Mouse (Mus musculus): Measurements from ENCODE around the gene Zfp511.

Gene Zfp511

GRCm38 (mm10) chr7:140036281-140037170, at the start of gene Zfp511, which contains the start of gene Tubgcp2:
TSS of gene Zfp511 (plus strand) at chr7:140036391.
TSS of gene Tubgcp2 (minus strand) at chr7:140036669.
- peak; percentile 97 for DNase-seq (ENCODE audit: extremely low read depth, insufficient read length, low spot score)

- no peak for DNase-seq (ENCODE audit: extremely low read depth, insufficient read length, low spot score)
Observed at GRCm38 (mm10) chr7:139988272-139988671, 47.9 kb upstream of the Zfp511 start.

- DNase-seq (ENCODE audit: extremely low read depth, insufficient read length, low spot score), result no peak
Observed at GRCm38 (mm10) chr7:139990864-139991394, 45.3 kb upstream of the Zfp511 start.

- peak; percentile 63 for DNase-seq (ENCODE audit: extremely low read depth, insufficient read length, low spot score)
Observed at GRCm38 (mm10) chr7:139992406-139992805, 43.8 kb upstream of the Zfp511 start, which contains the start of gene Adam8. TSS of gene Adam8 (minus strand) at chr7:139992562.

- no peak for DNase-seq (ENCODE audit: extremely low read depth, insufficient read length, low spot score)
Observed at GRCm38 (mm10) chr7:139993532-139993931, 42.7 kb upstream of the Zfp511 start.

GRCm38 (mm10) chr7:139994202-139994601, 42.0 kb upstream of the Zfp511 start:
- no peak for DNase-seq (ENCODE audit: extremely low read depth, insufficient read length, low spot score)

GRCm38 (mm10) chr7:139994676-139995075, 41.5 kb upstream of the Zfp511 start:
- peak; percentile 32 for DNase-seq (ENCODE audit: extremely low read depth, insufficient read length, low spot score)

- no peak for DNase-seq (ENCODE audit: extremely low read depth, insufficient read length, low spot score)
Observed at GRCm38 (mm10) chr7:139998691-139999350, 37.4 kb upstream of the Zfp511 start.

- no peak for DNase-seq (ENCODE audit: extremely low read depth, insufficient read length, low spot score)
Observed at GRCm38 (mm10) chr7:140001086-140001740, 35.0 kb upstream of the Zfp511 start.

- no peak for DNase-seq (ENCODE audit: extremely low read depth, insufficient read length, low spot score)
Observed at GRCm38 (mm10) chr7:140004666-140005065, 31.5 kb upstream of the Zfp511 start.

GRCm38 (mm10) chr7:140006861-140007611, 29.2 kb upstream of the Zfp511 start:
- no peak for DNase-seq (ENCODE audit: extremely low read depth, insufficient read length, low spot score)

GRCm38 (mm10) chr7:140007781-140008180, 28.4 kb upstream of the Zfp511 start:
- no peak for DNase-seq (ENCODE audit: extremely low read depth, insufficient read length, low spot score)

- DNase-seq (ENCODE audit: extremely low read depth, insufficient read length, low spot score), result no peak
Observed at GRCm38 (mm10) chr7:140011336-140011735, 24.9 kb upstream of the Zfp511 start.

- DNase-seq (ENCODE audit: extremely low read depth, insufficient read length, low spot score), result no peak
Observed at GRCm38 (mm10) chr7:140031771-140032170, 4.4 kb upstream of the Zfp511 start.

GRCm38 (mm10) chr7:140032366-140032765, 3.8 kb upstream of the Zfp511 start:
- no peak for DNase-seq (ENCODE audit: extremely low read depth, insufficient read length, low spot score)

- no peak for DNase-seq (ENCODE audit: extremely low read depth, insufficient read length, low spot score)
Observed at GRCm38 (mm10) chr7:140033386-140033785, 2.8 kb upstream of the Zfp511 start.

GRCm38 (mm10) chr7:140035456-140035855, 735 bp upstream of the Zfp511 start:
- DNase-seq (ENCODE audit: extremely low read depth, insufficient read length, low spot score), result no peak

GRCm38 (mm10) chr7:140037171-140037555, 972 bp downstream of the Zfp511 start:
- no peak for DNase-seq (ENCODE audit: extremely low read depth, insufficient read length, low spot score)

GRCm38 (mm10) chr7:140042728-140043127, 6.5 kb downstream of the Zfp511 start:
- DNase-seq (ENCODE audit: extremely low read depth, insufficient read length, low spot score), result no peak

GRCm38 (mm10) chr7:140045546-140045945, 9.4 kb downstream of the Zfp511 start:
- DNase-seq (ENCODE audit: extremely low read depth, insufficient read length, low spot score), result no peak

Data from 3134 (cell line).